Mouse (Mus musculus): Measurements from ENCODE around the gene Coil. TPM values are rescaled to one million over a fixed set of nuclear protein-coding genes. Genes with fewer than 3 reads are reported as not detected.

Gene Coil
- polyA plus RNA-seq, 1 experiment = 3.1 TPM

- H3K27ac ChIP-seq (ENCODE audit: insufficient read depth, low read depth, low read length) = peak overlapping the region; percentile 62
- TF ChIP-seq CTCF (conservative IDR thresholded peaks at IDR 0.05; ENCODE audit: insufficient read depth, insufficient read length, low read depth, low read length) = no peak
- TF ChIP-seq POLR2A (IDR thresholded peaks at IDR 0.05; ENCODE audit: low read depth, low read length) = no peak
- 42% methylated on average over 4 of the region's 4 CpGs for WGBS
- no peaks in the 10 kb centered on the region for H3K27me3 ChIP-seq (replicated peaks; ENCODE audit: control insufficient read depth, insufficient read depth, low read length)
- H3K36me3 ChIP-seq (ENCODE audit: control insufficient read depth, insufficient read depth, low read length) = peaks cover 3% of the 10 kb centered on the region; the same call in 1 of the 2 replicates
- peak; percentile 45 for DNase-seq
- peaks cover 21% of the 10 kb centered on the region for H3K4me1 ChIP-seq (ENCODE audit: control insufficient read depth, insufficient read depth, low read length)
- H3K4me3 ChIP-seq (ENCODE audit: insufficient read depth, low read depth, low read length) = no peak overlapping the region; the same call in 1 of the 2 replicates
These were observed 33.7 kb downstream of the Coil start for GRCm38 (mm10) chr11:89003726-89004125.

GRCm38 (mm10) chr11:89005473-89005872 lies 35.4 kb downstream of the Coil start:
- WGBS = 47% methylated on average over 5 of the region's 5 CpGs
- no peak for TF ChIP-seq POLR2A (IDR thresholded peaks at IDR 0.05; ENCODE audit: low read depth, low read length)
- no peak for TF ChIP-seq CTCF (conservative IDR thresholded peaks at IDR 0.05; ENCODE audit: insufficient read depth, insufficient read length, low read depth, low read length)
- Histone ChIP-seq H3K27me3 (replicated peaks; ENCODE audit: control insufficient read depth, insufficient read depth, low read length) (no peaks in the 10 kb centered on the region), H3K4me1 (ENCODE audit: control insufficient read depth, insufficient read depth, low read length) (peaks cover 21% of the 10 kb centered on the region), H3K36me3 (ENCODE audit: control insufficient read depth, insufficient read depth, low read length) (peaks cover 3% of the 10 kb centered on the region; the same call in 1 of the 2 replicates), H3K27ac (ENCODE audit: insufficient read depth, low read depth, low read length) (no peak overlapping the region), H3K4me3 (ENCODE audit: insufficient read depth, low read depth, low read length) (no peak overlapping the region)
- DNase-seq = no peak

GRCm38 (mm10) chr11:89006404-89006803 lies 36.4 kb downstream of the Coil start:
- Histone ChIP-seq H3K4me1 (ENCODE audit: control insufficient read depth, insufficient read depth, low read length) (peaks cover 22% of the 10 kb centered on the region), H3K27me3 (replicated peaks; ENCODE audit: control insufficient read depth, insufficient read depth, low read length) (no peaks in the 10 kb centered on the region), H3K27ac (ENCODE audit: insufficient read depth, low read depth, low read length) (no peak overlapping the region), H3K4me3 (ENCODE audit: insufficient read depth, low read depth, low read length) (no peak overlapping the region), H3K36me3 (ENCODE audit: control insufficient read depth, insufficient read depth, low read length) (peaks cover 3% of the 10 kb centered on the region; the same call in 1 of the 2 replicates)
- no peak for DNase-seq
- TF ChIP-seq CTCF (conservative IDR thresholded peaks at IDR 0.05; ENCODE audit: insufficient read depth, insufficient read length, low read depth, low read length) = no peak
- TF ChIP-seq POLR2A (IDR thresholded peaks at IDR 0.05; ENCODE audit: low read depth, low read length) = no peak

- H3K27ac ChIP-seq (ENCODE audit: insufficient read depth, low read depth, low read length) = peak overlapping the region; percentile 19; the same call in 1 of the 2 replicates
These were observed 37.5 kb downstream of the Coil start for GRCm38 (mm10) chr11:89007582-89007981.

GRCm38 (mm10) chr11:89009066-89009465 lies 39.0 kb downstream of the Coil start:
- H3K36me3 ChIP-seq (ENCODE audit: control insufficient read depth, insufficient read depth, low read length) = peaks cover 8% of the 10 kb centered on the region; the same call in 1 of the 2 replicates
- H3K4me3 ChIP-seq (ENCODE audit: insufficient read depth, low read depth, low read length) = no peak overlapping the region
- TF ChIP-seq CTCF (conservative IDR thresholded peaks at IDR 0.05; ENCODE audit: insufficient read depth, insufficient read length, low read depth, low read length) (no peak), POLR2A (IDR thresholded peaks at IDR 0.05; ENCODE audit: low read depth, low read length) (no peak)
- H3K27ac ChIP-seq (ENCODE audit: insufficient read depth, low read depth, low read length) = no peak overlapping the region
- no peak for DNase-seq
- H3K4me1 ChIP-seq (ENCODE audit: control insufficient read depth, insufficient read depth, low read length) = peaks cover 17% of the 10 kb centered on the region
- 89% methylated on average over 9 of the region's 9 CpGs for WGBS
- H3K27me3 ChIP-seq (replicated peaks; ENCODE audit: control insufficient read depth, insufficient read depth, low read length) = no peaks in the 10 kb centered on the region

More at GRCm38 (mm10) chr11:89007582-89007981, 37.5 kb downstream of the Coil start:
- TF ChIP-seq CTCF (conservative IDR thresholded peaks at IDR 0.05; ENCODE audit: insufficient read depth, insufficient read length, low read depth, low read length) (no peak), POLR2A (IDR thresholded peaks at IDR 0.05; ENCODE audit: low read depth, low read length) (no peak)
- peaks cover 26% of the 10 kb centered on the region for H3K4me1 ChIP-seq (ENCODE audit: control insufficient read depth, insufficient read depth, low read length)
- H3K36me3 ChIP-seq (ENCODE audit: control insufficient read depth, insufficient read depth, low read length) = peaks cover 7% of the 10 kb centered on the region; the same call in 1 of the 2 replicates
- no peak overlapping the region for H3K4me3 ChIP-seq (ENCODE audit: insufficient read depth, low read depth, low read length)
- no peaks in the 10 kb centered on the region for H3K27me3 ChIP-seq (replicated peaks; ENCODE audit: control insufficient read depth, insufficient read depth, low read length)
- WGBS = 55% methylated on average over 3 of the region's 3 CpGs
- DNase-seq = peak; percentile 74

- Histone ChIP-seq H3K27ac (ENCODE audit: insufficient read depth, low read depth, low read length) (no peak overlapping the region), H3K27me3 (replicated peaks; ENCODE audit: control insufficient read depth, insufficient read depth, low read length) (no peaks in the 10 kb centered on the region), H3K4me1 (ENCODE audit: control insufficient read depth, insufficient read depth, low read length) (peaks cover 17% of the 10 kb centered on the region), H3K36me3 (ENCODE audit: control insufficient read depth, insufficient read depth, low read length) (peaks cover 8% of the 10 kb centered on the region; the same call in 1 of the 2 replicates), H3K4me3 (ENCODE audit: insufficient read depth, low read depth, low read length) (no peak overlapping the region)
- no peak for TF ChIP-seq CTCF (conservative IDR thresholded peaks at IDR 0.05; ENCODE audit: insufficient read depth, insufficient read length, low read depth, low read length)
- no peak for TF ChIP-seq POLR2A (IDR thresholded peaks at IDR 0.05; ENCODE audit: low read depth, low read length)
- DNase-seq = no peak
- WGBS = 81% methylated on average over 7 of the region's 7 CpGs
These were observed 39.4 kb downstream of the Coil start for GRCm38 (mm10) chr11:89009496-89009895.

- TF ChIP-seq CTCF (conservative IDR thresholded peaks at IDR 0.05; ENCODE audit: insufficient read depth, insufficient read length, low read depth, low read length) (no peak), POLR2A (IDR thresholded peaks at IDR 0.05; ENCODE audit: low read depth, low read length) (no peak)
- no peaks in the 10 kb centered on the region for H3K27me3 ChIP-seq (replicated peaks; ENCODE audit: control insufficient read depth, insufficient read depth, low read length)
- 74% methylated on average over 5 of the region's 5 CpGs for WGBS
- peaks cover 16% of the 10 kb centered on the region for H3K36me3 ChIP-seq (ENCODE audit: control insufficient read depth, insufficient read depth, low read length)
- DNase-seq = peak; percentile 93
- peaks cover 17% of the 10 kb centered on the region for H3K4me1 ChIP-seq (ENCODE audit: control insufficient read depth, insufficient read depth, low read length)
- H3K4me3 ChIP-seq (ENCODE audit: insufficient read depth, low read depth, low read length) = no peak overlapping the region
- peak overlapping the region; percentile 78; the same call in 1 of the 2 replicates for H3K27ac ChIP-seq (ENCODE audit: insufficient read depth, low read depth, low read length)
These were observed 42.2 kb downstream of the Coil start for GRCm38 (mm10) chr11:89012241-89012640.
